Comparison of ENCODE assay signal across 9 mouse cellular contexts in genomic region chr4:9107295-9107694, GRCm38 (mm10).
DNase-seq lines count a peak whose midpoint lies in the region; ATAC-seq and TF ChIP-seq lines count a peak whose summit lies in the region.
"Had no signal": no experiment of that assay in that cellular context is flagged by ENCODE, and none has a peak within 500 bp of the region (broad histone marks: within the 10 kb centered on the region; RNA-seq: fewer than 3 reads in every experiment).

No protein-coding gene starts in this region.

- H3K4me2 ChIP-seq in midbrain, embryonic 16.5 days (ENCODE audit: low read length), result no peak overlapping the region
- H3K4me2 ChIP-seq: limb, embryonic 15.5 days had no signal

- H3K4me1 ChIP-seq in thymus, adult 2 months (replicated peaks; ENCODE audit: control insufficient read depth, insufficient read depth, low read length), result peaks cover 6% of the 10 kb centered on the region
- H3K4me1 ChIP-seq in midbrain, embryonic 16.5 days (ENCODE audit: control insufficient read depth, insufficient read depth, low read length), result no peaks in the 10 kb centered on the region
- H3K4me1 ChIP-seq: limb, embryonic 15.5 days had no signal

- H3K9ac ChIP-seq in midbrain, embryonic 16.5 days (ENCODE audit: low read depth, low read length), result no peak overlapping the region
- H3K9ac ChIP-seq: limb, embryonic 15.5 days had no signal

- peak; percentile 28 to 35 for DNase-seq in frontal cortex, postnatal 36 days (ENCODE audit: low spot score in 2 of 2)
- DNase-seq in frontal cortex, postnatal 25 days (ENCODE audit: low spot score in 2 of 2), result no peak
- DNase-seq in thymus, adult 2 months, result peak; percentile 23
- DNase-seq in thymus, adult 18-20 months, result no peak
- DNase-seq in left cerebral cortex, postnatal 10 days (ENCODE audit: extremely low spot score in 1 of 2, low spot score in 2 of 2), result peak; percentile 36 to 39
- peak; percentile 63 for DNase-seq in thymus, postnatal 4 days
- no peak for DNase-seq in adrenal gland, adult 18-20 months (ENCODE audit: low spot score in 2 of 2)

- no peak overlapping the region for H3K4me3 ChIP-seq in thymus, adult 2 months (ENCODE audit: control insufficient read depth, insufficient read depth, low read length)
- no peak overlapping the region for H3K4me3 ChIP-seq in midbrain, embryonic 16.5 days (ENCODE audit: low read depth, low read length)
- H3K4me3 ChIP-seq: limb, embryonic 15.5 days had no signal

- no peak for TF ChIP-seq POLR2A in thymus, adult 2 months (IDR thresholded peaks at IDR 0.05; ENCODE audit: control insufficient read depth, extremely low read depth, insufficient read depth, low read length, poor library complexity)

- ATAC-seq in midbrain, embryonic 16.5 days, result no peak

- 50% methylated on average over 14 of the region's 14 CpGs for WGBS in thymus, adult 2 months
- whole genome bisulfite sequencing in midbrain, embryonic 16.5 days, result 85% methylated on average over 14 of the region's 14 CpGs

- H3K9me3 ChIP-seq in midbrain, embryonic 16.5 days (replicated peaks; ENCODE audit: control insufficient read depth, low read length, poor library complexity, severe bottlenecking), result no peaks in the 10 kb centered on the region
- H3K9me3 ChIP-seq: limb, embryonic 15.5 days had no signal

- H3K36me3 ChIP-seq in thymus, adult 2 months (ENCODE audit: control insufficient read depth, insufficient read depth, low read length), result no peaks in the 10 kb centered on the region
- no peaks in the 10 kb centered on the region for H3K36me3 ChIP-seq in midbrain, embryonic 16.5 days (ENCODE audit: control insufficient read depth, insufficient read depth, low read length)
- H3K36me3 ChIP-seq: limb, embryonic 15.5 days had no signal

- no peaks in the 10 kb centered on the region for H3K27me3 ChIP-seq in thymus, adult 2 months (ENCODE audit: control insufficient read depth, insufficient read depth, low read length)
- no peaks in the 10 kb centered on the region for H3K27me3 ChIP-seq in midbrain, embryonic 16.5 days (ENCODE audit: control insufficient read depth, insufficient read depth, low read depth, low read length)

- intact Hi-C loops in left cerebral cortex, postnatal 10 days (cut with DNase I), result no loop called here

- no peak for TF ChIP-seq CTCF in thymus, adult 2 months (IDR thresholded peaks at IDR 0.05; ENCODE audit: borderline replicate concordance, control insufficient read depth, extremely low read depth, insufficient read depth, low read length, poor library complexity)

- H3K27ac ChIP-seq in thymus, adult 2 months (ENCODE audit: control insufficient read depth, insufficient read depth, low read length), result no peak overlapping the region
- no peak overlapping the region for H3K27ac ChIP-seq in midbrain, embryonic 16.5 days (ENCODE audit: low read length)
- H3K27ac ChIP-seq: limb, embryonic 15.5 days had no signal

Comparison
In these comparisons a context has a peak if more than half of its experiments do, and no peak if none do; other contexts are left out.
1. DNase-seq: peak in frontal cortex, postnatal 36 days (2 of 2), thymus, adult 2 months (single experiment), left cerebral cortex, postnatal 10 days (2 of 2) and thymus, postnatal 4 days (single experiment); none in frontal cortex, postnatal 25 days (0 of 2), thymus, adult 18-20 months (0 of 2) and adrenal gland, adult 18-20 months (0 of 2).